Mouse (Mus musculus) CH12.LX (cell line): ENCODE measurements around the gene Rpp25.

Experiments
- E2F4 ChIP-seq: IDR thresholded peaks from 2 replicates; pipeline ENCODE4 v1.6.1; 2011; ENCODE audit warnings: low read depth, low read length, improper control_type of control experiment; ENCODE audit not compliant: insufficient replicate concordance
- KAT2A ChIP-seq: IDR thresholded peaks from 2 replicates; pipeline ENCODE4 v1.6.1; 2012; ENCODE audit warnings: low read length, improper control_type of control experiment, inconsistent platforms; ENCODE audit not compliant: insufficient replicate concordance
- POLR2A ChIP-seq: IDR thresholded peaks from 2 replicates; pipeline ENCODE4 v1.6.1; 2011; ENCODE audit warnings: low read depth, mild to moderate bottlenecking, improper control_type of control experiment, low read length
- TCF12 ChIP-seq: IDR thresholded peaks from 2 replicates; pipeline ENCODE4 v1.6.1; 2014; ENCODE audit warnings: low read depth, mild to moderate bottlenecking, inconsistent platforms, low read length, improper control_type of control experiment
- USF1 ChIP-seq: IDR thresholded peaks from 2 replicates; pipeline ENCODE4 v1.6.1; 2014; ENCODE audit warnings: low read depth, mild to moderate bottlenecking, inconsistent platforms, low read length, improper control_type of control experiment
- ZC3H11A ChIP-seq: IDR thresholded peaks from 2 replicates; pipeline ENCODE4 v1.6.1; 2012; ENCODE audit warnings: low read depth, mild to moderate bottlenecking, inconsistent platforms, low read length, improper control_type of control experiment
- ZNF384 ChIP-seq: IDR thresholded peaks from 2 replicates; pipeline ENCODE4 v1.6.1; 2012; ENCODE audit warnings: low read depth, low read length, improper control_type of control experiment, inconsistent platforms

DNA sequence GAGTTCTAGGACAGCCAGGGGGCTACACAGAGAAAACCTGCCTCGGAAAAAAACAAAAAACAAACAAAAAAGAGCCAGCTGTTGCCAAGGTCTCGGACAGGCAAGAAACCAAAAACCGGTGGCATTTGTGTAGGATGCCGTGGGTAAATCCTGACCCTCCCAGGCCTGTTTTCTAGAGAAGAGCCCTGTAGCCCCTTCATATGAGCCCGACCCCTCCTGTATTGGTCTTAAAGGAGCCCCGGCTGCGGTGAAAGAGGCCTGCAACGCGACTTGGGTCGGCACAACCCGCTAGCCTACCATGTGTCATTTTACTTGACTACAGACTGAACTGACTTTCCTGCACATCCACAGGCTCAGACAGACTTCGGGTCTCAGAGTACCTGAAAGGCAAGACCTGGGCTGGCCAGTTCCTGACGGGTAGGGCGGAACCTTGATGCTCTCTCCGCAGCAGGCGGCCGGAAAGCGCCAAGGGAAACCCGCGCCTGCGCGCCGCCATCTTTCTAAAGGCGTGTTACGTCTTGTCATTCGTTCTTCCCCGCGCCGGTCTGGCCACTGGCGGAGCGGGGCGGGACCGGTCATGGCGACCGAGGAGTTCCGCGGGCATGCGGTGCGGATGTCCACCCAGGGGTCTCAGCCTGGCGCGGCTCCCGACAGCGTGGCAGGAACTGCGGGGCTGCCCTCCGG, 33.4 kb downstream of the Rpp25 start, which contains the start of gene Fam219b:
- peak; percentile 86 for TF ChIP-seq POLR2A
- TF ChIP-seq ZC3H11A = no peak
- no peak for TF ChIP-seq USF1
- TF ChIP-seq KAT2A = peak; percentile 74; the same call in 1 of the 2 replicates
- TF ChIP-seq E2F4 = 0 out of 2 replicates have a peak, but pooled peaks have one; percentile 53
- peak; percentile 87 for TF ChIP-seq TCF12
- no peak for TF ChIP-seq ZNF384
